Mouse (Mus musculus): ENCODE data around the gene Tcte2. TPM values are rescaled to one million over a fixed set of nuclear protein-coding genes. Genes with fewer than 3 reads are reported as not detected.
A peak's percentile ranks its signal among the peaks of the same experiment; 100 is the strongest.

Gene Tcte2
- polyA plus RNA-seq, 1 experiment from 2014 or later: 20.6 TPM

GRCm38 (mm10) chr17:13733971-13734370, 27.7 kb downstream of the Tcte2 start:
- ATAC-seq: no peak
- Histone ChIP-seq H3K9ac (replicated peaks) (no peak overlapping the region), H3K4me1 (replicated peaks) (peaks cover 12% of the 10 kb centered on the region; the same call in 1 of the 2 replicates), H3K4me2 (replicated peaks) (no peak overlapping the region), H3K4me3 (replicated peaks) (no peak overlapping the region), H3K27me3 (no peaks in the 10 kb centered on the region), H3K27ac (no peak overlapping the region), H3K9me3 (no peaks in the 10 kb centered on the region), H3K36me3 (no peaks in the 10 kb centered on the region)
- 96% methylated on average over 5 of the region's 5 CpGs for WGBS

- Histone ChIP-seq H3K9me3 (no peaks in the 10 kb centered on the region), H3K4me1 (replicated peaks) (peaks cover 10% of the 10 kb centered on the region; the same call in 1 of the 2 replicates), H3K4me3 (replicated peaks) (no peak overlapping the region), H3K27me3 (no peaks in the 10 kb centered on the region), H3K9ac (replicated peaks) (no peak overlapping the region), H3K36me3 (no peaks in the 10 kb centered on the region), H3K27ac (no peak overlapping the region), H3K4me2 (replicated peaks) (no peak overlapping the region)
- ATAC-seq: no peak
- 56% methylated on average over 8 of the region's 8 CpGs for WGBS
These were observed 28.9 kb downstream of the Tcte2 start for GRCm38 (mm10) chr17:13732685-13733084.

DNA sequence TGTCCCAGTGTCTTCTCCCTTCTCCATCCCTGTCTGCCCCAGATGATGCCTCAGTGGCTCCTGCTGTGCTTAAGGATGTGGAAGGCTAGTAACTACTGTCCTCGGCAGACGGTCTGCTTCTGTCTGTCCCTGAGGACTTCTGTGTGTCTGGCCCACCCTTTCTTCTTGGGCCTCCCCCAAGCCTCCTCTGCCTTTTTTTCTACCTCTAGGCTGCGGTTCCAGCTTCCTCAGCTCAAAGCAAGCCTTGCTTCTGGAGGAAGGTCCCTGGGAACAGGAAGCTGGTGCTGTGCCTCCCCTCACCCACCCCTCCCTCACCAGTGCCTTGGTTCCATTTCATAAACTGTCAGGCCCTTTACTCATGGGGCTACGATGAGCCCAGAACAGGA, 29.9 kb downstream of the Tcte2 start:
- Histone ChIP-seq H3K4me1 (replicated peaks) (peaks cover 5% of the 10 kb centered on the region; the same call in 1 of the 2 replicates), H3K27me3 (no peaks in the 10 kb centered on the region), H3K9me3 (no peaks in the 10 kb centered on the region), H3K4me3 (replicated peaks) (no peak overlapping the region), H3K36me3 (no peaks in the 10 kb centered on the region), H3K9ac (replicated peaks) (no peak overlapping the region), H3K27ac (no peak overlapping the region), H3K4me2 (replicated peaks) (no peak overlapping the region)
- WGBS: 78% methylated on average over 4 of the region's 4 CpGs
- no peak for ATAC-seq

GRCm38 (mm10) chr17:13730980-13731726, 30.5 kb downstream of the Tcte2 start:
- Histone ChIP-seq H3K4me3 (replicated peaks) (no peak overlapping the region), H3K9ac (replicated peaks) (no peak overlapping the region), H3K36me3 (no peaks in the 10 kb centered on the region), H3K9me3 (no peaks in the 10 kb centered on the region), H3K4me2 (replicated peaks) (no peak overlapping the region), H3K4me1 (replicated peaks) (peaks cover 5% of the 10 kb centered on the region; the same call in 1 of the 2 replicates), H3K27ac (no peak overlapping the region), H3K27me3 (no peaks in the 10 kb centered on the region)
- ATAC-seq: no peak
- 94% methylated on average over 6 of the region's 6 CpGs for WGBS

DNA sequence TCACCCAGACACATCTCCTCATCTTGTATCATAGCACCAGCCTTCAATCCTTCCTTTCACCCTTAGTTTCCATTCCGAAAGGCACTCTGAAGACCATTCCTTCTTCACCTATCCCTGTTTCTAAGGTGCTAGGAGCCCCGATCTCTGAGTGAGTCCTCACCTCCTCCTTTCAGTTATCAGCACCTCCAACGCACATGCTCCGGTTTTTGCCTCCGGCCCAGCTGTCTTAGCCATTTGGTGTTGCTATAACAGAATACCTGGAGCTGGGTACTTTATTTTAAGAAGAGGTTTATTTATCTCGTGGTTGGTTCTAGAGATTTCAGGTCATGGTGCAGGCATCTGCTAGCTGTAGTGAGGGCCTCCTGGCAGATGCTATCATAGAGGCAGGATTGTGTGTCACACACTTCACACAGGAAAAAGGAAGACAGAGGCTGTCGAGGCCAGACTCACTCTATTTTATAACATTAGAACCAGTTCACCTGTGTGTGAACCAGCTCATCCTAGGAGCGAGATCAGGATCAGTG, 34.7 kb downstream of the Tcte2 start:
- H3K4me3 ChIP-seq (replicated peaks): no peak overlapping the region
- H3K27me3 ChIP-seq: no peaks in the 10 kb centered on the region
- no peak overlapping the region for H3K9ac ChIP-seq (replicated peaks)
- WGBS: 94% methylated on average over 8 of the region's 8 CpGs
- no peak overlapping the region for H3K4me2 ChIP-seq (replicated peaks)
- no peaks in the 10 kb centered on the region for H3K36me3 ChIP-seq
- no peak for ATAC-seq
- H3K9me3 ChIP-seq: no peaks in the 10 kb centered on the region
- H3K4me1 ChIP-seq (replicated peaks): peaks cover 28% of the 10 kb centered on the region
- H3K27ac ChIP-seq: no peak overlapping the region

DNA sequence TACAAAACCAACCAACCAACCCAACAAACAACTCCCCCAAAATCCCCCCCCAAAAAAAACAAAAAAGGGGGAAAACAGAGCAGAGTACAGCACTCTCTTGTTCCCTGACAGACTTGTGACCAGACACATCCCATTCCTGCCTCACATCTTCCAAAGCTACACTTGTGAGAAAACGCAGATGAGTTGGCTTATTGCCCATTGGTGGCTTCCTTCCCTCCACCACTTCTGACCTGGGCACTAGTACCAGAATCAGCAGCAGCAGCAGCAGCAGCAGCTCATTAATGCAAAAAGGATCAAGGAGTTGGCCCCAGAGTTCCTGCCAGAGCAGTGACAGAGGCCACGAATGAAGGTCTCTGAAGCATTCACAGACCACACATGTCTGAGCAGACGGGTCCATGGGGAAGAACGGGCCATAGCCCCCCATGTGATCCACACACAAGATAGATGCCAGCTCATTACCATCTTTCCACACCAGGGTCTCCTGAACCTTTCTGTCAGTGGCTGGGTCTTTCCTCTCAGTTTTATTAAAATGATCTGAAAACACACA, 36.5 kb downstream of the Tcte2 start:
- Histone ChIP-seq H3K36me3 (no peaks in the 10 kb centered on the region), H3K4me3 (replicated peaks) (no peak overlapping the region), H3K27ac (peak overlapping the region; percentile 32; the same call in 1 of the 2 replicates), H3K9me3 (no peaks in the 10 kb centered on the region), H3K4me1 (replicated peaks) (peaks cover 31% of the 10 kb centered on the region), H3K27me3 (no peaks in the 10 kb centered on the region), H3K4me2 (replicated peaks) (no peak overlapping the region), H3K9ac (replicated peaks) (no peak overlapping the region)
- ATAC-seq: no peak
- 38% methylated on average over 4 of the region's 4 CpGs for WGBS

DNA sequence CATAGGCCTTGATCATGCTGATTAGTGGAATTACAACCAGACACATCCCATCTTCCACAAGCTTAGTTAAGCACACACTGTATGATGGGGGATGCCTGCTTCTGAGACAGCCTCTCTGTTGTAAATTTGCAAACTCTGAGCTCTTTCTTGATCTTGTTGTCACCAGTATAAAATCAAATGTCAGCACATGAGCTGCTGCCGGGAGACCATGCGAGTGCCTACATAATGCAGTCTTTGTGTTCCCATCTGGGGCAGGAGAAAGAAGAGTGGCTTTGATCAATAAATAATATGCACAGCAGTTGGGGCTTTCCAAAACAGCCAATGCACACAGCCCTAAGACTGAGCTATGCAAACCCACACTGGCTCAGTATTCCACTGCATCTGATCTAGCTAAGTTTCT, 39.2 kb downstream of the Tcte2 start:
- Histone ChIP-seq H3K4me2 (replicated peaks) (no peak overlapping the region), H3K9me3 (no peaks in the 10 kb centered on the region), H3K9ac (replicated peaks) (no peak overlapping the region), H3K27me3 (no peaks in the 10 kb centered on the region), H3K4me1 (replicated peaks) (peaks cover 31% of the 10 kb centered on the region), H3K27ac (peak overlapping the region; percentile 71), H3K4me3 (replicated peaks) (no peak overlapping the region), H3K36me3 (no peaks in the 10 kb centered on the region)
- peak; percentile 75 for ATAC-seq
- WGBS: 3% methylated on average over 2 of the region's 2 CpGs

DNA sequence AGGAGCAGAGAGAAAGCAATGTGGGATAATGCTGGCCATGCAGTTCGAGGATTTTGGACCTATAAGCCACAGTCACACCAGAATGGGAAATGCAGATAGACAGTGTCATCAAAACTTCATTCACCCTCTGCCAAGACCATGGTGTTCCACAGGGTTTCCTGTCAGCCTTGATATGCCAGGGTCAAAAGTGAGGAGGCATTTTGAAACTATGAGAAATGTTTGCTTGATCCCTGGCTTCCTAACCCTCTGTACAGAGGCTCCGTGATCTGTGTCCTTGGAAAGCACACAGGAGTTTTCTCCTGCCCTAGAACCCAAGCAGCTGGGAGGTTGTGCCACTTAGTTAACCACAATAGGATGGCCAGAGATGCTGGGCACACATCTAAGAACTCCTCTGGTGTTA, 40.3 kb downstream of the Tcte2 start:
- WGBS: 90% methylated on average over 2 of the region's 2 CpGs
- Histone ChIP-seq H3K27ac (0 out of 2 replicates have a peak overlapping the region, but pooled peaks have one; percentile 71), H3K4me2 (replicated peaks) (no peak overlapping the region), H3K4me1 (replicated peaks) (peaks cover 31% of the 10 kb centered on the region), H3K9me3 (no peaks in the 10 kb centered on the region), H3K9ac (replicated peaks) (no peak overlapping the region), H3K36me3 (no peaks in the 10 kb centered on the region), H3K27me3 (no peaks in the 10 kb centered on the region), H3K4me3 (replicated peaks) (no peak overlapping the region)
- ATAC-seq: no peak

DNA sequence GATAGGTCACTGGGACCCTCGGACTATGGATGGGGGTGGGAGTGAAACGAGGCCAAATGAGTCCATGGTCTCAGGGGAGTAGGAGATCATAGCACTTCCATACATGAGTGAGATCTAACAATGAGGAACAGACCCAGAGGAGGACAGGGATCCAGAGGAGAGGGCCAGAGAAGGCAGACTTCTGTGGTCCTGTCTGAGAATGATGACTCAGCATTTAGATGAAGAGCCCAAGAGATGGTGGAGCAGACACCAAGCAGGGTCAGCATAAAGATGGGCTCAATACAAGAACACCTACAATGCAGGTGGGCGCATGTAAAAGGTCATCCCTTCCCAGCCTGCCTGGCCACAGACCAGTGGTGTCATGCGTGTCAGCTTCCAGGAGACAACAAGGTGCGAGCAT, 41.4 kb downstream of the Tcte2 start:
- H3K36me3 ChIP-seq: no peaks in the 10 kb centered on the region
- WGBS: 93% methylated on average over 5 of the region's 5 CpGs
- peaks cover 30% of the 10 kb centered on the region for H3K4me1 ChIP-seq (replicated peaks)
- no peaks in the 10 kb centered on the region for H3K27me3 ChIP-seq
- no peak overlapping the region for H3K9ac ChIP-seq (replicated peaks)
- no peaks in the 10 kb centered on the region for H3K9me3 ChIP-seq
- no peak for ATAC-seq
- no peak overlapping the region for H3K4me2 ChIP-seq (replicated peaks)
- H3K27ac ChIP-seq: no peak overlapping the region
- H3K4me3 ChIP-seq (replicated peaks): no peak overlapping the region

DNA sequence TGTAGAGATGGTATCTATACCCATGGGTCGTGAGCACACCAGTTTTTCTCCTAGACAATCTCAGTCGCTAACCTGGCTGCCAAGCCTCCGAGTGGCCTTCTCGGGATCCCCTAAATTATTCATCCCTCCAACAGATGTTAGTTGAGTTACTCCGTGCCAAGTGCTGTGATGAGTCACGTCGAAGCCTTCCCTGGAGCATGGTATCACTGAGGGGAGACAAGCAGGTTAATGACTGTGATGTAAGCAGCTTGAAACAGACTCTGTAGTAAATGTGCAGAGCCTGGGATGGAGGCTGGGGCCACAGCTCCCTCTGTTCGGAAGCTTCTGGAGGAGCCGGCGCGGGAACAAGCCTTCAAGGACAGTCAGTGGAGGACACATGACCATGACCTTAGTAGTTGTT, 44.2 kb downstream of the Tcte2 start:
- Histone ChIP-seq H3K27me3 (no peaks in the 10 kb centered on the region), H3K4me3 (replicated peaks) (no peak overlapping the region), H3K9me3 (no peaks in the 10 kb centered on the region), H3K4me1 (replicated peaks) (peaks cover 8% of the 10 kb centered on the region), H3K36me3 (no peaks in the 10 kb centered on the region), H3K4me2 (replicated peaks) (no peak overlapping the region), H3K27ac (no peak overlapping the region), H3K9ac (replicated peaks) (no peak overlapping the region)
- ATAC-seq: no peak
- WGBS: 89% methylated on average over 11 of the region's 11 CpGs

GRCm38 (mm10) chr17:13716336-13716735, 45.3 kb downstream of the Tcte2 start:
- no peak overlapping the region for H3K27ac ChIP-seq
- ATAC-seq: no peak
- no peak overlapping the region for H3K9ac ChIP-seq (replicated peaks)
- no peak overlapping the region for H3K4me3 ChIP-seq (replicated peaks)
- WGBS: 95% methylated on average over 6 of the region's 6 CpGs
- H3K4me2 ChIP-seq (replicated peaks): no peak overlapping the region
- H3K4me1 ChIP-seq (replicated peaks): no peaks in the 10 kb centered on the region
- no peaks in the 10 kb centered on the region for H3K36me3 ChIP-seq
- H3K27me3 ChIP-seq: no peaks in the 10 kb centered on the region
- H3K9me3 ChIP-seq: no peaks in the 10 kb centered on the region

- Histone ChIP-seq H3K36me3 (no peaks in the 10 kb centered on the region), H3K4me3 (replicated peaks) (no peak overlapping the region), H3K27ac (no peak overlapping the region), H3K9me3 (no peaks in the 10 kb centered on the region), H3K4me2 (replicated peaks) (no peak overlapping the region), H3K4me1 (replicated peaks) (no peaks in the 10 kb centered on the region), H3K9ac (replicated peaks) (no peak overlapping the region), H3K27me3 (no peaks in the 10 kb centered on the region)
- ATAC-seq: no peak
- 77% methylated on average over 9 of the region's 9 CpGs for WGBS
These were observed 46.1 kb downstream of the Tcte2 start for GRCm38 (mm10) chr17:13715511-13715910.

Data from midbrain, embryonic 13.5 days (tissue).